10 mouse cellular contexts compared by ENCODE assay signal in the genomic region with DNA sequence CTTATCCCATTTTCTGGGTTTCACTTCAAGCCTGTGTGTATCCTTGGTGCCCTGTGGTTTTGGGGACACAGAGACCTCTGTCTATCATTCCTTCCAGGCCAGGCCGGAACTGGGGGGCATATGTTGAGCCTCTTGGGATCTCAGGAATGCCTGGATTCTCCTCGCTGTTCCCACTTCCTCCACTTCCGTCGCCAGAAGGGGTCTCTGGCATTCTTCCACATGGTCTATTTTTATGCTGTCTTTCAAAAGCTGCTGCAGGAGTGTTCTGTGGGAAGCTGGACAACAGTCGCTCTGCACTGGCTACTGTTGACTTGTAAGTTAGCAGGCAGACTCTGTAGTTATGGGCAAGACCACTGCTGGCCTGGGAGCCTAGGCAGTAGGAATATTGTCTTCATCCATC.
A peak's percentile ranks its signal among the peaks of the same experiment; 100 is the strongest.
DNase-seq lines count a peak whose midpoint lies in the region; ATAC-seq and TF ChIP-seq lines count a peak whose summit lies in the region.
"Had no signal": no experiment of that assay in that cellular context is flagged by ENCODE, and none has a peak within 500 bp of the region (broad histone marks: within the 10 kb centered on the region; RNA-seq: fewer than 3 reads in every experiment).

No protein-coding gene starts in this region.

- peak; percentile 40 to 58 for DNase-seq in left cerebral cortex, postnatal 10 days (ENCODE audit: extremely low spot score in 1 of 2, low spot score in 2 of 2)
- DNase-seq in left cerebral cortex, postnatal 25 days (ENCODE audit: low spot score in 2 of 2): no peak
- DNase-seq in embryonic facial prominence, embryonic 14.5 days (ENCODE audit: low spot score): peak; percentile 73
- peak; percentile 25 for DNase-seq in hindbrain, embryonic 11.5 days (ENCODE audit: low spot score)
- DNase-seq in liver, postnatal 0 days: no peak
- no peak for DNase-seq in layer of hippocampus, postnatal 36 days

- no peaks in the 10 kb centered on the region for H3K27me3 ChIP-seq in embryonic facial prominence, embryonic 14.5 days (replicated peaks; ENCODE audit: control insufficient read depth, insufficient read depth, low read length)
- H3K27me3 ChIP-seq in hindbrain, embryonic 11.5 days (ENCODE audit: control insufficient read depth, insufficient read depth, low read length): no peaks in the 10 kb centered on the region
- no peaks in the 10 kb centered on the region for H3K27me3 ChIP-seq in liver, postnatal 0 days (ENCODE audit: insufficient read depth, low read length)
- H3K27me3 ChIP-seq: limb, embryonic 13.5 days; Patski had no signal

- H3K9ac ChIP-seq in embryonic facial prominence, embryonic 14.5 days (ENCODE audit: low read depth, low read length): peak overlapping the region; percentile 36; the same call in 1 of the 2 replicates
- no peak overlapping the region for H3K9ac ChIP-seq in hindbrain, embryonic 11.5 days (ENCODE audit: low read depth, low read length)
- H3K9ac ChIP-seq in liver, postnatal 0 days (replicated peaks): no peak overlapping the region
- H3K9ac ChIP-seq: limb, embryonic 13.5 days had no signal

- no peak for ATAC-seq in embryonic facial prominence, embryonic 14.5 days (ENCODE audit: low read depth)
- no peak for ATAC-seq in hindbrain, embryonic 11.5 days (ENCODE audit: low FRiP score)
- no peak for ATAC-seq in liver, postnatal 0 days
- no peak for ATAC-seq in monocyte, adult 5-6 weeks (replicated peaks; ENCODE audit: insufficient number of reproducible peaks, low FRiP score, low TSS enrichment, poor library complexity, severe bottlenecking)
- no peak for ATAC-seq in frontal cortex, adult (ENCODE audit: low TSS enrichment)
- ATAC-seq: Patski had no signal

- 11% methylated on average over 5 of the region's 5 CpGs for WGBS in embryonic facial prominence, embryonic 14.5 days
- 60% methylated on average over 5 of the region's 5 CpGs for WGBS in hindbrain, embryonic 11.5 days
- WGBS in liver, postnatal 0 days (ENCODE audit: insufficient replicate concordance): 66% methylated on average over 5 of the region's 5 CpGs

- H3K36me3 ChIP-seq in embryonic facial prominence, embryonic 14.5 days (ENCODE audit: control insufficient read depth, insufficient read depth, low read length): peaks cover 20% of the 10 kb centered on the region
- no peaks in the 10 kb centered on the region for H3K36me3 ChIP-seq in hindbrain, embryonic 11.5 days (ENCODE audit: control insufficient read depth, insufficient read depth, low read length)
- 0 out of 2 replicates have a peak, but pooled peaks cover under 1% of the 10 kb centered on the region for H3K36me3 ChIP-seq in liver, postnatal 0 days (replicated peaks; ENCODE audit: insufficient read depth, low read length)

- H3K4me1 ChIP-seq in embryonic facial prominence, embryonic 14.5 days (ENCODE audit: control insufficient read depth, insufficient read depth, low read length): peaks cover 39% of the 10 kb centered on the region
- peaks cover 5% of the 10 kb centered on the region; the same call in 1 of the 2 replicates for H3K4me1 ChIP-seq in hindbrain, embryonic 11.5 days (replicated peaks; ENCODE audit: control insufficient read depth, insufficient read depth, low read length)
- no peaks in the 10 kb centered on the region; the same call in none of the 2 replicates for H3K4me1 ChIP-seq in liver, postnatal 0 days (ENCODE audit: insufficient read depth)

- no peak for TF ChIP-seq EP300 in liver, postnatal 0 days (IDR thresholded peaks at IDR 0.05; ENCODE audit: low read depth)

- H3K9me3 ChIP-seq in embryonic facial prominence, embryonic 14.5 days (ENCODE audit: control insufficient read depth, low read length): no peaks in the 10 kb centered on the region
- no peaks in the 10 kb centered on the region for H3K9me3 ChIP-seq in hindbrain, embryonic 11.5 days (ENCODE audit: control insufficient read depth, low read length)
- no peaks in the 10 kb centered on the region for H3K9me3 ChIP-seq in liver, postnatal 0 days (ENCODE audit: low read length)
- H3K9me3 ChIP-seq: limb, embryonic 13.5 days had no signal

- no peak overlapping the region for H3K4me2 ChIP-seq in embryonic facial prominence, embryonic 14.5 days (ENCODE audit: low read depth, low read length)
- no peak overlapping the region for H3K4me2 ChIP-seq in hindbrain, embryonic 11.5 days (replicated peaks; ENCODE audit: low read depth, low read length)
- no peak overlapping the region for H3K4me2 ChIP-seq in liver, postnatal 0 days (ENCODE audit: low read depth, low read length)
- H3K4me2 ChIP-seq: limb, embryonic 13.5 days had no signal

- intact Hi-C loops in left cerebral cortex, postnatal 10 days (cut with DNase I): no loop called here
- intact Hi-C loops in left cerebral cortex, postnatal 25 days (cut with DNase I): no loop called here

- H3K4me3 ChIP-seq in embryonic facial prominence, embryonic 14.5 days (ENCODE audit: low read depth, low read length): no peak overlapping the region
- no peak overlapping the region for H3K4me3 ChIP-seq in hindbrain, embryonic 11.5 days (ENCODE audit: low read depth, low read length)
- H3K4me3 ChIP-seq in liver, postnatal 0 days (ENCODE audit: low read depth, low read length): no peak overlapping the region
- H3K4me3 ChIP-seq: limb, embryonic 13.5 days had no signal

- peak overlapping the region; percentile 50 for H3K27ac ChIP-seq in embryonic facial prominence, embryonic 14.5 days (replicated peaks; ENCODE audit: low read depth, low read length)
- H3K27ac ChIP-seq in hindbrain, embryonic 11.5 days (ENCODE audit: low read depth, low read length): no peak overlapping the region
- 0 out of 2 replicates have a peak overlapping the region, but pooled peaks have one; percentile 12 for H3K27ac ChIP-seq in liver, postnatal 0 days (ENCODE audit: low read depth)

- no peak for TF ChIP-seq CTCF in liver, postnatal 0 days (IDR thresholded peaks at IDR 0.05; ENCODE audit: low read depth)

Comparison
In these comparisons a context has a peak if more than half of its experiments do, and no peak if none do; other contexts are left out.
1. DNase-seq: peak in left cerebral cortex, postnatal 10 days (2 of 2), embryonic facial prominence, embryonic 14.5 days (single experiment) and hindbrain, embryonic 11.5 days (single experiment); none in left cerebral cortex, postnatal 25 days (0 of 2), liver, postnatal 0 days (single experiment) and layer of hippocampus, postnatal 36 days (0 of 2).